Mouse (Mus musculus): ENCODE results near the gene Bloc1s1.

GRCm38 (mm10) chr10:128921883-128922821, 1.7 kb downstream of the Bloc1s1 start:
- TF ChIP-seq CTCF (IDR thresholded peaks at IDR 0.05; ENCODE audit: control insufficient read depth, insufficient read depth, low read length) (no peak), POLR2A (IDR thresholded peaks at IDR 0.05; ENCODE audit: borderline replicate concordance, control insufficient read depth, low read depth, low read length) (no peak)

All from bone marrow, adult 2 months (tissue).